Mouse (Mus musculus) kidney, postnatal 4 days (tissue): ENCODE measurements around the gene Top2a.

Experiments
- DNase-seq, 2 experiments: peaks; one replicate each; pipeline ENCODE4 v3.0.0; 2021; ENCODE audit warnings: mixed read lengths in 2 of 2

The Top2a gene

DNA sequence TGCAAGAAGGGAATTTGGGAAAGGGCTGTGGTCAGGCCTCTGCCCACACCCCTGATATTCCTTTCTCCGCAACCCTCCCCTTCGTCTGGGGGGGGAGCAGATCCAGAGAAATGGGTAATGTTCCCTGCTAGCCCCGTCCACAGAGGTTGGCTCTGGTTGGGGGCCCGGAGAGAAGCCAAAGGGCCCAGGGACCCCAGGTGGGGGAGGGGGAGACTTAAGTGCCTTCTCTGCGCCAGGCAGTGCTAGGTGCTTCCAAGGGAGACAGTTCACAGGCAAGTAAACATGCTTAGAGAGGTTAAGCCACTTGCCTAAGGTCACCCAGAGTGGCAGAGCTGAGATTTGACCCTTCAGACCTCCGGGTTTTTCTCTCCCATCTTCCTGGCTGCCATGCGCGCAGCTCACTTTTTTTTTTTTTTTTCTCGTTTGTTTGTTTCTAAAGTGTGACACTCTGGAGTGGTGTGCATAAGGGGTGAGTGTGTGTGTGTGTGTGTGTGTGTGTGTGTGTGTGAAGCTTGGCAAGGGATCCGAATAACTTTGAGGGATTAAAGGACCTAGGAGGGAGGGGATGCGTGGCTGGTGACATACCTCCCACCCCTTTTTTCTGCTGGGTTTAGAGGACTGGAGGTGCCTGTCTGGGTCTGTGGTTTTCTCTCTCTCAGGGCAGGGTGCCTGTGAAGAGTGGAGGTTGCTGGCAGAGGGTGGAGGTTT is 78.9 kb downstream of the Top2a start:
- DNase-seq = peak in 1 of 2 experiments; percentile 16

DNA sequence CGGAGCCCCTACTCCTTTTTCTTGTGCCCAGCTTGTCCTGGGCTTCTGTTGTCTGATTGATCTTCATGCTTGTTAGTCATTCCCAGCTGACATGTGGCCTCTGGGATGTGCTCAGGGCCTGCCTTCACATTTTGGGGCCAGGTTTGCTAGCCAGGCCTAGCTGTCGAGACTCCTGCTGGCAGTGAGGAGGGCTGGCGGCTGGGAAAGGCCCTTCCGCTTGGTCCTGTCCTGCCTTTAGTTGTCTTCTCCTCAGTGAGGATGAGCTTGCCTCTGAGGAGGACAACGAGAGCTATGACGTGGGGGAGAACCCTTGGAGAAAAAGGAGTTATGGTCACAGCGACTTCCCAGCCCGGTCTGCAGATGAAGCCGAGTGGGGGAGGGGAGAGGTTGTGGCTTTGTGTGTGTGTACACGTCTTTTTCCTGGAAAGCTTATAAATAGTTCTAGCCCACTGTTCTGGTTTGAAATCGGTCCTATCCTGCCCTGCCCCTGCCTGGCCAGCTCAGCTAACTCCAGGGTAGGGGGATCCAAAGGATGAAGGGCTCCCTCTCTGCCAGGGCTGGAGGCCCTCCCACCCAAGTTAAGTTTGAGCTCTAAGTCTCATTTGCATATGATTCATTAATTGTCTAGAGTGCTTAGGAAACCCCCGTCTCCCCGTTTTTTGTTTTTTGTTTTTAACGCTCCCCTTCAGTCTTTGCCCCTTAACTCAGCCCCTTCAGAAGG is 80.1 kb downstream of the Top2a start:
- peak; percentile 68 to 78 for DNase-seq
